23 mouse cellular contexts compared by ENCODE assay signal in genomic region chr2:77183646-77184045, GRCm38 (mm10). TPM values are rescaled to one million over a fixed set of nuclear protein-coding genes. Genes with fewer than 3 reads are reported as not detected.
DNase-seq lines count a peak whose midpoint lies in the region; ATAC-seq and TF ChIP-seq lines count a peak whose summit lies in the region.
"Had no signal": no experiment of that assay in that cellular context is flagged by ENCODE, and none has a peak within 500 bp of the region (broad histone marks: within the 10 kb centered on the region; RNA-seq: fewer than 3 reads in every experiment).

No protein-coding gene starts in this region.

- no peak overlapping the region for H3K9ac ChIP-seq in heart, embryonic 13.5 days
- H3K9ac ChIP-seq in hindbrain, postnatal 0 days (replicated peaks; ENCODE audit: low read length): no peak overlapping the region
- H3K9ac ChIP-seq in hindbrain, embryonic 11.5 days (ENCODE audit: low read depth, low read length): no peak overlapping the region
- H3K9ac ChIP-seq: forebrain, embryonic 12.5 days; limb, embryonic 15.5 days; liver, embryonic 15.5 days; neural tube, embryonic 12.5 days had no signal

- H3K36me3 ChIP-seq in heart, embryonic 13.5 days: peaks cover 22% of the 10 kb centered on the region
- H3K36me3 ChIP-seq in hindbrain, postnatal 0 days (ENCODE audit: insufficient read depth, low read length): peaks cover 13% of the 10 kb centered on the region
- H3K36me3 ChIP-seq in hindbrain, embryonic 11.5 days (ENCODE audit: control insufficient read depth, insufficient read depth, low read length): 0 out of 2 replicates have a peak, but pooled peaks cover 3% of the 10 kb centered on the region
- H3K36me3 ChIP-seq: liver, embryonic 15.5 days had no signal

- no peak for DNase-seq in heart, postnatal 14 days
- no peak for DNase-seq in hindbrain, postnatal 0 days (ENCODE audit: low spot score)
- DNase-seq in hindbrain, embryonic 11.5 days (ENCODE audit: low spot score): no peak
- DNase-seq in kidney, postnatal 14 days: no peak
- DNase-seq: cerebellum, adult 18-20 months; cerebellum, postnatal 36 days; gastrocnemius, postnatal 25 days; kidney, adult 18-20 months; layer of hippocampus, postnatal 36 days; thymus, adult 2 months had no signal

- intact Hi-C loops in heart, postnatal 14 days (cut with DNase I): no loop called here

- no peak overlapping the region for H3K4me3 ChIP-seq in heart, embryonic 13.5 days
- no peak overlapping the region for H3K4me3 ChIP-seq in hindbrain, postnatal 0 days (ENCODE audit: low read length)
- H3K4me3 ChIP-seq in hindbrain, embryonic 11.5 days (ENCODE audit: low read depth, low read length): no peak overlapping the region
- H3K4me3 ChIP-seq in cortical plate, adult 2 months (ENCODE audit: insufficient read depth, low read length): no peak overlapping the region
- H3K4me3 ChIP-seq in olfactory bulb, adult 2 months (ENCODE audit: insufficient read depth, low read depth, low read length): no peak overlapping the region
- H3K4me3 ChIP-seq: embryonic facial prominence, embryonic 10.5 days; forebrain, embryonic 12.5 days; hindbrain, embryonic 10.5 days; limb, embryonic 15.5 days; liver, embryonic 15.5 days; midbrain, embryonic 10.5 days; neural tube, embryonic 12.5 days had no signal

- H3K9me3 ChIP-seq in heart, embryonic 13.5 days: 0 out of 2 replicates have a peak, but pooled peaks cover 3% of the 10 kb centered on the region
- H3K9me3 ChIP-seq in hindbrain, postnatal 0 days (ENCODE audit: low read length): no peaks in the 10 kb centered on the region
- no peaks in the 10 kb centered on the region for H3K9me3 ChIP-seq in hindbrain, embryonic 11.5 days (ENCODE audit: control insufficient read depth, low read length)
- H3K9me3 ChIP-seq: embryonic facial prominence, embryonic 10.5 days; forebrain, embryonic 12.5 days; hindbrain, embryonic 10.5 days; limb, embryonic 15.5 days; liver, embryonic 15.5 days; midbrain, embryonic 10.5 days; neural tube, embryonic 12.5 days had no signal

- peaks cover 49% of the 10 kb centered on the region for H3K4me1 ChIP-seq in heart, embryonic 13.5 days
- H3K4me1 ChIP-seq in hindbrain, postnatal 0 days (ENCODE audit: insufficient read depth, low read length): no peaks in the 10 kb centered on the region
- no peaks in the 10 kb centered on the region for H3K4me1 ChIP-seq in hindbrain, embryonic 11.5 days (replicated peaks; ENCODE audit: control insufficient read depth, insufficient read depth, low read length)
- peaks cover 9% of the 10 kb centered on the region for H3K4me1 ChIP-seq in cortical plate, adult 2 months (ENCODE audit: control insufficient read depth, insufficient read depth, low read length)
- peaks cover 5% of the 10 kb centered on the region; the same call in 1 of the 2 replicates for H3K4me1 ChIP-seq in olfactory bulb, adult 2 months (ENCODE audit: control insufficient read depth, insufficient read depth, low read length)
- H3K4me1 ChIP-seq: embryonic facial prominence, embryonic 10.5 days; forebrain, embryonic 12.5 days; hindbrain, embryonic 10.5 days; limb, embryonic 15.5 days; midbrain, embryonic 10.5 days; neural tube, embryonic 12.5 days had no signal

- H3K27ac ChIP-seq in heart, embryonic 13.5 days (replicated peaks): peak overlapping the region; percentile 95
- no peak overlapping the region for H3K27ac ChIP-seq in hindbrain, postnatal 0 days
- H3K27ac ChIP-seq in hindbrain, embryonic 11.5 days (ENCODE audit: low read depth, low read length): no peak overlapping the region
- peak overlapping the region; percentile 71; the same call in 1 of the 2 replicates for H3K27ac ChIP-seq in cortical plate, adult 2 months (ENCODE audit: insufficient read depth, low read length)
- peak overlapping the region; percentile 69; the same call in 1 of the 2 replicates for H3K27ac ChIP-seq in olfactory bulb, adult 2 months (ENCODE audit: insufficient read depth, low read depth, low read length)
- H3K27ac ChIP-seq: embryonic facial prominence, embryonic 10.5 days; forebrain, embryonic 12.5 days; hindbrain, embryonic 10.5 days; kidney, postnatal 0 days; limb, embryonic 15.5 days; liver, embryonic 15.5 days; macrophage; midbrain, embryonic 10.5 days; neural tube, embryonic 12.5 days had no signal

- H3K4me2 ChIP-seq in heart, embryonic 13.5 days: no peak overlapping the region
- H3K4me2 ChIP-seq in hindbrain, postnatal 0 days (ENCODE audit: low read depth, low read length): no peak overlapping the region
- H3K4me2 ChIP-seq in hindbrain, embryonic 11.5 days (replicated peaks; ENCODE audit: low read depth, low read length): no peak overlapping the region
- H3K4me2 ChIP-seq: forebrain, embryonic 12.5 days; limb, embryonic 15.5 days; liver, embryonic 15.5 days; neural tube, embryonic 12.5 days had no signal

- WGBS in heart, embryonic 13.5 days: 64% methylated on average over 2 of the region's 2 CpGs
- WGBS in hindbrain, postnatal 0 days: 90% methylated on average over 2 of the region's 2 CpGs
- 99% methylated on average over 2 of the region's 2 CpGs for WGBS in hindbrain, embryonic 11.5 days
- 49% methylated on average over 2 of the region's 2 CpGs for WGBS in olfactory bulb, adult 2 months

- H3K27me3 ChIP-seq in heart, embryonic 13.5 days (replicated peaks): no peaks in the 10 kb centered on the region
- H3K27me3 ChIP-seq in hindbrain, postnatal 0 days (ENCODE audit: insufficient read depth, low read length): no peaks in the 10 kb centered on the region
- no peaks in the 10 kb centered on the region for H3K27me3 ChIP-seq in hindbrain, embryonic 11.5 days (ENCODE audit: control insufficient read depth, insufficient read depth, low read length)
- H3K27me3 ChIP-seq: forebrain, embryonic 12.5 days; limb, embryonic 15.5 days; liver, embryonic 15.5 days; neural tube, embryonic 12.5 days had no signal

- no peak for TF ChIP-seq CTCF in hindbrain, postnatal 0 days (IDR thresholded peaks at IDR 0.05; ENCODE audit: low read depth)
- TF ChIP-seq CTCF in cortical plate, adult 2 months (IDR thresholded peaks at IDR 0.05; ENCODE audit: extremely low read depth, insufficient read depth, low read length): no peak
- TF ChIP-seq CTCF in olfactory bulb, adult 2 months (IDR thresholded peaks at IDR 0.05; ENCODE audit: insufficient read depth, low read depth, low read length): no peak

- TF ChIP-seq POLR2A in cortical plate, adult 2 months (IDR thresholded peaks at IDR 0.05; ENCODE audit: extremely low read depth, insufficient read depth, low read length): no peak
- TF ChIP-seq POLR2A in olfactory bulb, adult 2 months (IDR thresholded peaks at IDR 0.05; ENCODE audit: insufficient read depth, low read depth, low read length): no peak

- ATAC-seq in heart, embryonic 13.5 days (ENCODE audit: extremely low read depth, insufficient number of reproducible peaks, low FRiP score, low TSS enrichment): no peak
- 0 out of 2 replicates have a peak, but pooled peaks have one; percentile 11 for ATAC-seq in hindbrain, postnatal 0 days
- ATAC-seq in hindbrain, embryonic 11.5 days (ENCODE audit: low FRiP score): no peak

RNA-seq across cellular contexts. Expression of gene Ccdc141, which starts 13.2 kb away (rescaled TPM):
- polyA plus RNA-seq in heart, embryonic 13.5 days (2015; fragmentation: Nextera tagmentation; extraction: Ambion mirVana): 156 and 170 TPM in 2 replicates
- total RNA-seq in heart, postnatal 14 days (2021): 100 to 1,000 TPM; 213 to 231 TPM
- 11.7 and 20.0 TPM in 2 replicates for total RNA-seq in hindbrain, postnatal 0 days (2014; rRNA removed)
- polyA plus RNA-seq in hindbrain, postnatal 0 days (2015; fragmentation: Nextera tagmentation; extraction: Ambion mirVana): 10.1 and 13.6 TPM in 2 replicates
- polyA plus RNA-seq in hindbrain, embryonic 11.5 days (2014; fragmentation: Nextera tagmentation; extraction: Ambion mirVana): 4.8 and 5.5 TPM in 2 replicates
- polyA plus RNA-seq in cortical plate, adult 2 months (2012; rRNA removed): 11.2 and 12.6 TPM in 2 replicates
- polyA plus RNA-seq in olfactory bulb, adult 2 months (2012; ENCODE audit: insufficient read depth, insufficient read length, low replicate concordance, missing spikeins): not detected in 2 replicates
- total RNA-seq: monocyte, adult 5-6 weeks had no signal

Comparison
In these comparisons a context has a peak if more than half of its experiments do, and no peak if none do; other contexts are left out.
1. H3K27ac ChIP-seq: peak in heart, embryonic 13.5 days (single experiment), cortical plate, adult 2 months (single experiment) and olfactory bulb, adult 2 months (single experiment); none in hindbrain, postnatal 0 days (single experiment) and hindbrain, embryonic 11.5 days (single experiment).
2. RNA of gene Ccdc141, which starts 13.2 kb away (polyA plus RNA-seq): 156 to 170 TPM in heart, embryonic 13.5 days; 11.2 to 12.6 TPM in cortical plate, adult 2 months, 10.1 to 13.6 TPM in hindbrain, postnatal 0 days, 4.8 to 5.5 TPM in hindbrain, embryonic 11.5 days and not detected in olfactory bulb, adult 2 months; every median in the first group is over 10 times any median in the second.